Mouse (Mus musculus) liver, embryonic 15.5 days (tissue): ENCODE measurements at regions not wholly inside any gene's neighbourhood (a gene's known extent, or its start where the extent isn't known, plus 50 kb on each side); places are given as distances from the start of the nearest gene placed in this dataset.

Experiments used
- ATAC-seq: fragments of 200-750 bp; cut with Nextera tagmentation; 2 replicates; pipeline ENCODE4 v1.8.0; 2017; ENCODE audit warnings: moderate number of reproducible peaks, mild to moderate bottlenecking, moderate library complexity; ENCODE audit not compliant: insufficient read depth
- H3K27ac ChIP-seq: fragments of 300-500 bp; sonication (generic); replicated peaks from 2 replicates; pipeline ENCODE4 v1.5.1; 2015; ENCODE audit warnings: mild to moderate bottlenecking, inconsistent platforms
- H3K27me3 ChIP-seq: fragments of 300-500 bp; sonication (generic); 2 replicates; pipeline ENCODE4 v1.6.1; 2015; ENCODE audit warnings: mild to moderate bottlenecking, inconsistent platforms
- H3K36me3 ChIP-seq: fragments of 300-500 bp; sonication (generic); replicated peaks from 2 replicates; pipeline ENCODE4 v1.6.1; 2015; ENCODE audit warnings: moderate library complexity, mild to moderate bottlenecking, inconsistent platforms
- H3K4me1 ChIP-seq: fragments of 300-500 bp; sonication (generic); replicated peaks from 2 replicates; pipeline ENCODE4 v1.6.1; 2015; ENCODE audit warnings: inconsistent platforms
- H3K4me2 ChIP-seq: fragments of 300-500 bp; sonication (generic); 2 replicates; pipeline ENCODE4 v1.6.1; 2015; ENCODE audit warnings: moderate library complexity, mild to moderate bottlenecking, inconsistent platforms
- H3K4me3 ChIP-seq: fragments of 300-500 bp; sonication (generic); replicated peaks from 2 replicates; pipeline ENCODE4 v1.5.1; 2015; ENCODE audit warnings: mild to moderate bottlenecking, inconsistent platforms
- H3K9ac ChIP-seq: fragments of 300-500 bp; sonication (generic); 2 replicates; pipeline ENCODE4 v1.6.1; 2015; ENCODE audit warnings: moderate library complexity, mild to moderate bottlenecking, inconsistent platforms
- H3K9me3 ChIP-seq: fragments of 300-500 bp; sonication (generic); replicated peaks from 2 replicates; pipeline ENCODE4 v1.6.1; 2016; ENCODE audit warnings: inconsistent platforms
- WGBS: fragments of 180-500 bp; shearing (Covaris S2); methylation state at CpG from one replicate; pipeline ENCODE4 v1.1.7; 2015; ENCODE audit warnings: mixed read lengths; ENCODE audit not compliant: insufficient replicate concordance; 5-methylcytosine and 5-hydroxymethylcytosine counted together

DNA sequence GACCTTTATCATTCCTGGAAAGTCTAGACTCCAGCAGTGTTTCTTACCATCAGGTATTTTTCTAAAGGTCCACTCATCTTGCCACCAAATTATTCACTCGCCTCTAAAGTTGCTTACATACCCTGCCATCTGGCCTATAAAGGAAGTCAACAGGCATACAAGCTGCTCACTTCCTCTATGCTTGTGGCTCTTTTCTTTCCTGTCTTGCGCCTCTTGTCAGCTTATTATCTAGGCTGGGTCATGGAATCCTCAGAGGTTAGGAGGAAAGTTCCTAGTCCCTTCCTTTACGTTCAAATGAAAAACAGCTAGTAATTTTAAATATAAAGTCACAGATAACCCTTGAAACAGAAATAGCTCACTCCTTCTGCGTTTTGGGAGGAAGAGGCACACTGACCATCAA is 97.9 kb downstream of the Lipi start:
- Histone ChIP-seq H3K9me3 (no peaks in the 10 kb centered on the region), H3K9ac (no peak overlapping the region), H3K27me3 (no peaks in the 10 kb centered on the region), H3K4me2 (no peak overlapping the region), H3K36me3 (no peaks in the 10 kb centered on the region), H3K4me3 (no peak overlapping the region), H3K4me1 (no peaks in the 10 kb centered on the region), H3K27ac (no peak overlapping the region)
- no peak for ATAC-seq
- WGBS: 19% methylated on average over 4 of the region's 4 CpGs

DNA sequence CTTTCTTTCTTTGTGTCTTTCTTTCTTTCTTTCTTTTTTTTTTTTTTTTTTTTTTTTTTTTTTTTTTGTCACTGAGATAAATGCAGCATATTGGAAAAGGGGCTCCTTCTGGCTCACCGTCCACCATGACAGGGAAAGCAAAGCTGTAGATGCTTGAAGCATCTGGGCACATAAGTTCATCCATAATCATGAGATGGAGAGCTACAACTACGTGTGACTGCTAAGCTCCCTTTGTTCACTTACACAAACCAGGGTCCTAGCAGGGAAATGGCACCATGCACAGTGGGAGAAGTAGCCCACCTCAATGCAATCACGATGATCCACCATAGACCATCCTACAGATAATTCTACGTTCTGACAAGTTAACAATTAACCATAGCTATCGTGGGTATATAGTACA is 102.0 kb downstream of the Lipi start:
- 60% methylated on average over 5 of the region's 5 CpGs for WGBS
- Histone ChIP-seq H3K9me3 (no peaks in the 10 kb centered on the region), H3K27ac (no peak overlapping the region), H3K4me1 (no peaks in the 10 kb centered on the region), H3K36me3 (no peaks in the 10 kb centered on the region), H3K4me2 (no peak overlapping the region), H3K27me3 (no peaks in the 10 kb centered on the region), H3K9ac (no peak overlapping the region), H3K4me3 (no peak overlapping the region)
- ATAC-seq: no peak

GRCm38 (mm10) chr16:75465420-75465975 is 120.4 kb downstream of the Lipi start:
- Histone ChIP-seq H3K4me1 (no peaks in the 10 kb centered on the region), H3K27ac (no peak overlapping the region), H3K9ac (no peak overlapping the region), H3K9me3 (no peaks in the 10 kb centered on the region), H3K36me3 (no peaks in the 10 kb centered on the region), H3K4me2 (no peak overlapping the region), H3K27me3 (no peaks in the 10 kb centered on the region), H3K4me3 (no peak overlapping the region)
- WGBS: 69% methylated on average over 6 of the region's 6 CpGs
- ATAC-seq: no peak

- H3K9me3 ChIP-seq: no peaks in the 10 kb centered on the region
- H3K4me3 ChIP-seq: no peak overlapping the region
- 57% methylated on average over 3 of the region's 3 CpGs for WGBS
- no peak for ATAC-seq
- no peaks in the 10 kb centered on the region for H3K36me3 ChIP-seq
- no peak overlapping the region for H3K9ac ChIP-seq
- H3K27me3 ChIP-seq: no peaks in the 10 kb centered on the region
- H3K27ac ChIP-seq: no peak overlapping the region
- no peaks in the 10 kb centered on the region for H3K4me1 ChIP-seq
- no peak overlapping the region for H3K4me2 ChIP-seq
Observed at GRCm38 (mm10) chr16:75462136-75462535, 123.7 kb downstream of the Lipi start.

GRCm38 (mm10) chr16:75446901-75447514 is 138.9 kb downstream of the Lipi start:
- H3K4me2 ChIP-seq: no peak overlapping the region
- H3K4me3 ChIP-seq: no peak overlapping the region
- H3K4me1 ChIP-seq: no peaks in the 10 kb centered on the region
- WGBS: 4% methylated on average over 14 of the region's 14 CpGs
- H3K27ac ChIP-seq: no peak overlapping the region
- H3K9me3 ChIP-seq: no peaks in the 10 kb centered on the region
- ATAC-seq: no peak
- H3K9ac ChIP-seq: no peak overlapping the region
- no peaks in the 10 kb centered on the region for H3K27me3 ChIP-seq
- H3K36me3 ChIP-seq: no peaks in the 10 kb centered on the region

DNA sequence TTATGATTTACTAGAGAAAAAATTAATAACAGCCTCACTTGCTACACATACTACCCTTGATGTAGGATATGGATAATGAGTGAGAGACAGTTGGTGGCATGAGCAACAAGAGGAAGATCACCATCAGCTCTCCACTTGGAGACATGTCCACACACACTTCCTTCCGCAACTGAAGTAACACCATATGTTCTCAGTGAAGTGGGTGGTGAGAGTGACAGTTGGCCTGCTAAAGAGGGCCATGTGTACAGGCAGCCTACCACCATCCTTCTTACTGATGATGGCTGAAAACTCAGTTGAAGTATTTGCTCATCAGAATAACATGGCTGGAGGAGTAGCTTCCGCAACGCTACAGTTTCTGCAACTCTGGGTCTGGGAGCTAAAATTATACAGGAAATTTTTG is 146.6 kb downstream of the Lipi start:
- no peaks in the 10 kb centered on the region for H3K27me3 ChIP-seq
- WGBS: 79% methylated on average over 3 of the region's 3 CpGs
- H3K36me3 ChIP-seq: no peaks in the 10 kb centered on the region
- no peak overlapping the region for H3K4me3 ChIP-seq
- no peak overlapping the region for H3K27ac ChIP-seq
- no peak overlapping the region for H3K9ac ChIP-seq
- H3K4me1 ChIP-seq: no peaks in the 10 kb centered on the region
- H3K4me2 ChIP-seq: no peak overlapping the region
- no peaks in the 10 kb centered on the region for H3K9me3 ChIP-seq
- ATAC-seq: no peak

DNA sequence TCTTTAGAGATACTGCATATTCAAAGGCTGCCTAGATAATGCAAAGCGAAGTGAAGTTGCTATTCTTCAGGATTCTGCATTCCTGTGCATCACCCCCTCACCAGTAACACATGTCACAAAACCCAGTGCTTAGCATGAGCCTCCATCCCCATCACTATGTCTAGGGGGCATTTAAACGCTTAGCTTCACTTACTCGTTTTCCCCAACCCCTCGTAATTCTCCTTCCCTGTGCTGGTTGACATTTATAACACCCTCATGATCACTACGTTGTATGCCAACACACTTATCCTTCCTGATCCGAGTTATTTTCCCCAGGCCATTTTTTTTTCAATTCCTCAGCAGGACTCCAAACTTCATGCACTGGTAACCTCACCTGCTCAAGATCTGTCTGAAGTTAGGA is 152.6 kb downstream of the Lipi start:
- Histone ChIP-seq H3K27me3 (no peaks in the 10 kb centered on the region), H3K4me2 (no peak overlapping the region), H3K27ac (no peak overlapping the region), H3K9me3 (no peaks in the 10 kb centered on the region), H3K9ac (no peak overlapping the region), H3K36me3 (no peaks in the 10 kb centered on the region), H3K4me1 (no peaks in the 10 kb centered on the region), H3K4me3 (no peak overlapping the region)
- no peak for ATAC-seq
- 50% methylated on average over 6 of the region's 6 CpGs for WGBS

DNA sequence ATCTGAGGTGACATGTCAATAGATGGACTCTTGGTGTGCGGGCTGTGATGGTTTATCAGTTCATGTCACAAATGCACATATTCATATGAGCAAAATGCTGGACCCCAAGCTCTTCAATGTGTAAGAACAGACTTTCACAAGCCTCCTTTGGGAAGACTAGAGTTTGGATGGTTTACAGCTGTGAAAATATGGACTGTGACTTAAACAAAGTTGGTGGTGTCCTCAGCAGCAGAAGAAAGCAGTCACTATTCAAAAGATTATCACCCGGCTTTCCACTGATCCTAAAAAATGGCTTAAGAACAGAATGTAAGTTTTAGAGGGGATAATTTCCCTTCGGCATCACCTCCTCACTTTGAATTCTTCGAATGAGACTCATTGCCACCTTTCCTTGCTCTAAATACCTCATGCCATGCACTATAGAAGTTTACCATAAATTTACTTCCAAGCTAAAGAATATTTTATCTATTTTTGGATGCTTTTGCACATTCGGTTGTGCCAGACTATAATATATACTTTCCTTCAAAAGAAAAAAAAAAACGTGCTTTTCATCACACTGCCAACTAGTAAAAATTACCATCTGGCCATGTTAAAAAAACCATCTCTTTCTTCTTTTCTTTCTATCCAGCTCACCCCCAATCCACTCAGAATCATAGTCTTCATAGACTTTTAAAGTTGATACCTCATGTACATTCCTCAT is 201.2 kb downstream of the Lipi start:
- Histone ChIP-seq H3K9ac (no peak overlapping the region), H3K27me3 (no peaks in the 10 kb centered on the region), H3K4me1 (no peaks in the 10 kb centered on the region), H3K4me2 (no peak overlapping the region), H3K4me3 (no peak overlapping the region), H3K27ac (no peak overlapping the region), H3K36me3 (no peaks in the 10 kb centered on the region), H3K9me3 (no peaks in the 10 kb centered on the region)
- ATAC-seq: no peak
- 53% methylated on average over 6 of the region's 6 CpGs for WGBS

DNA sequence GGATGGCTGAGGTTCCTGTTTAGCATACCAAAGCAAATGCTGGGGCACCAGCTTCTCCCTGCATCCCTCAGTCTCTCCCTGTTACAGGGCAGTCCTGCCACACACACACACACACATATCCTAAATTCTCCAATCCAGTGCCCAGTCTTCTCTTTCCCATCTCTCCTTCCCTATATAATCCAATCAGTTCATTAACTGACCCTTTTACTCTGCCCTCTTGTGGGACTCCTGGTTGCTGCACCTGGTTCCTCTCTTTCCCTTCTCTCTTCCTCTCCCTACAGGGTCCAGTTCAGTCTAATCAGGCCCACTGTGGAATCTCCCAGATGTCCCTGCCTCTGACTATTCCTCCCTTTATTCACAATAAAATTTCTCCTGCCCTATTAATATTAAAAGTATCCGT is 204.7 kb downstream of the Lipi start:
- no peak overlapping the region for H3K27ac ChIP-seq

DNA sequence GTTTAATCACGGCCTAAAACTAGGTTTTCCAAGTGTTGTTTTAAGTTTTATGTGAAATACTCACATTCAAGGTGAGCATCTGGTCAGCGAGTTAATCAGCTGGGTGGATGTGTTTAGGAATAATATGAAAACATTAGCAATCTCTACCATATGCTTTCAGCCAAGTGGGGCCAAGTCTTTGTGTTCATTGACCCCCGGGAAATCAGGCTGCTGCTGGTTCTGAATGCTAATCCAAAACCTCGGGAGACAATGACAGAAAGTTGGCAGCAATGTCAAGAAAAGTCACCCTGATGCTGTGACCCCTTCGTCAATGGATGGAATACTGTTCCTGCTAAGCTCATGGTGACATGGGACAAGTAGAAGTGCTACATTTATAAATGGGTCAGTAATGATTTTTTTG is 216.2 kb downstream of the Lipi start:
- no peak for ATAC-seq
- 61% methylated on average over 5 of the region's 5 CpGs for WGBS

More for the DNA sequence above, 204.7 kb downstream of the Lipi start:
- no peak overlapping the region for H3K4me3 ChIP-seq
- H3K4me2 ChIP-seq: no peak overlapping the region
- ATAC-seq: no peak
- H3K9me3 ChIP-seq: no peaks in the 10 kb centered on the region
- H3K36me3 ChIP-seq: no peaks in the 10 kb centered on the region
- no peaks in the 10 kb centered on the region for H3K27me3 ChIP-seq
- WGBS: 43% methylated on average over 1 of the region's 1 CpGs
- no peaks in the 10 kb centered on the region for H3K4me1 ChIP-seq
- H3K9ac ChIP-seq: no peak overlapping the region

DNA sequence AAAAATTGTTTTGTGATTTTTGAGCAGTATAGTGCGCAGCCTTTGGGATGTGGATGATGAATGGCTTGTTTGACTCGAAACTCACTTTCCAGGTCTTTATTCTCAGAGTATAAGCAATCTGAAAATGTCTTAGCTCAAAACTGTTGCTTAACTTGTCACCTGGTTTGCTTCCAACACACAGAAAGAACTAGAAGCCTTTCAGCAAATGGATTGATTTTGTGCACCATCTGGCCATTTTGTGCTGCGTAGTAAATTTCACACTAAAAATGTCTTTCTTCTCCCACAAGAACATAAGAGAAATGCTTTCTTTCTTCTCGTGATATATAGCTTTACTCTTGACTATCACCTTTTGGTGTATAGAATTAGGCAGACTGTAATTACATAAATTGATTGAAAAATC is 219.1 kb downstream of the Lipi start:
- Histone ChIP-seq H3K36me3 (no peaks in the 10 kb centered on the region), H3K27ac (no peak overlapping the region), H3K9me3 (no peaks in the 10 kb centered on the region), H3K4me1 (no peaks in the 10 kb centered on the region), H3K9ac (no peak overlapping the region), H3K4me2 (no peak overlapping the region), H3K27me3 (no peaks in the 10 kb centered on the region), H3K4me3 (no peak overlapping the region)
- 74% methylated on average over 4 of the region's 4 CpGs for WGBS
- no peak for ATAC-seq

More for the DNA sequence above, 216.2 kb downstream of the Lipi start:
- no peak overlapping the region for H3K27ac ChIP-seq
- no peak overlapping the region for H3K4me2 ChIP-seq
- no peaks in the 10 kb centered on the region for H3K27me3 ChIP-seq
- no peak overlapping the region for H3K9ac ChIP-seq
- no peak overlapping the region for H3K4me3 ChIP-seq
- no peaks in the 10 kb centered on the region for H3K4me1 ChIP-seq
- H3K36me3 ChIP-seq: no peaks in the 10 kb centered on the region
- no peaks in the 10 kb centered on the region for H3K9me3 ChIP-seq
